In the genomic region with DNA sequence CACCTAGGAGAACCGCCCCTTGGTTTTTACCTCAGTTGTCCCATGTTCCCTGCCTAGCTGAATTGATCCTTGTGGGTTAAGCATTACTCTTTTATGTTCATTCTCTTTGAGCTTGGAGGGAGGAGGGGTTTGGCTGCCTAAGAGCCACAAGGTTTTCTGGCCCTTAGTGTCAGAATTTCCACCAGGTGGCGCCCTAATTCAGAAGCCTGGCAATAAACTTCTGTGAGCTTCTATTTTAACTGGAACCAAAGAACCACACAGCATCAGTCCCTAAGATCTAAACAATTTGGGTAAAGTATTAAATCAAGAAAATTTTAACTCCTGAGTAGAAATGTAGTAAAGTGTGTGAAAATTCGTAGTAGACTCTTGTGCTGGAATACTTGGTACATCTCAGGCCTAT, we compare ENCODE assay signal across 9 mouse cellular contexts.
DNase-seq lines count a peak whose midpoint lies in the region; TF ChIP-seq lines count a peak whose summit lies in the region.
"Had no signal": no experiment of that assay in that cellular context is flagged by ENCODE, and none has a peak within 500 bp of the region (broad histone marks: within the 10 kb centered on the region; RNA-seq: fewer than 3 reads in every experiment).

No protein-coding gene starts in this region.

- H3K9ac ChIP-seq in CH12.LX (ENCODE audit: insufficient read depth, low read depth), result no peak overlapping the region
- H3K9ac ChIP-seq: liver, embryonic 15.5 days had no signal

- in situ Hi-C loops in CH12.LX (cut with MboI; ENCODE audit: low pct_ligation_motif_present, low pct_unique_long_range_greater_than_20kb, low sequenced_read_pairs), result no loop called here

- dilution Hi-C loops in CH12.LX (cut with MboI; ENCODE audit: extremely low pct_ligation_motif_present, extremely low pct_unique_long_range_greater_than_20kb, low sequenced_read_pairs), result no loop called here

- intact Hi-C loops in gastrocnemius, postnatal 36 days (cut with DNase I), result loop anchor here (5.0 kb wide), 1 partner anchor 43 kb away; no protein-coding TSS in a partner anchor

- TF ChIP-seq RAD21 in CH12.LX (IDR thresholded peaks at IDR 0.05; ENCODE audit: low read depth, low read length), result peak; percentile 72

- peak; percentile 83 for DNase-seq in CH12.LX (ENCODE audit: extremely low read depth)
- peak; percentile 77 for DNase-seq in ZHBTc4 (ENCODE audit: low read depth, low spot score)
- DNase-seq in gastrocnemius, postnatal 36 days, result peak; percentile 51 to 80
- DNase-seq in kidney, postnatal 4 days, result peak; percentile 85 to 87
- peak; percentile 72 to 78 for DNase-seq in lung, adult 18-20 months
- peak; percentile 52 for DNase-seq in right cerebral cortex, adult 18-20 months
- peak; percentile 55 to 75 for DNase-seq in urinary bladder, postnatal 36 days (ENCODE audit: low spot score in 2 of 2)

- H3K27ac ChIP-seq in CH12.LX (ENCODE audit: insufficient read depth, low read depth), result no peak overlapping the region
- H3K27ac ChIP-seq in cortical plate, adult 2 months (ENCODE audit: insufficient read depth, low read length), result no peak overlapping the region

- no peaks in the 10 kb centered on the region; the same call in 1 of the 2 replicates for H3K79me2 ChIP-seq in CH12.LX (replicated peaks; ENCODE audit: control insufficient read depth, extremely low read depth, insufficient read depth, poor library complexity, severe bottlenecking)

- H3K4me3 ChIP-seq in CH12.LX (replicated peaks in 1 of 3; ENCODE audit: low read depth in 2 of 3, low read length in 2 of 3, poor library complexity in 1 of 3), result no peak overlapping the region
- H3K4me3 ChIP-seq in cortical plate, adult 2 months (ENCODE audit: insufficient read depth, low read length), result no peak overlapping the region
- H3K4me3 ChIP-seq: liver, embryonic 15.5 days had no signal

- peaks cover 1 to 43% of the 10 kb centered on the region in 2 experiments for H3K36me3 ChIP-seq in CH12.LX (replicated peaks in 1 of 2; ENCODE audit: control insufficient read depth in 1 of 2, insufficient read depth in 1 of 2, low read length in 1 of 2)

- peak; percentile 55 to 87 for TF ChIP-seq CTCF in CH12.LX (conservative IDR thresholded peaks at IDR 0.05 in 1 of 2, IDR thresholded peaks at IDR 0.05 in 1 of 2; ENCODE audit: low read depth in 2 of 2, low read length in 2 of 2)
- peak; percentile 51 for TF ChIP-seq CTCF in cortical plate, adult 2 months (IDR thresholded peaks at IDR 0.05; ENCODE audit: extremely low read depth, insufficient read depth, low read length)

- TF ChIP-seq EP300 in CH12.LX (IDR thresholded peaks at IDR 0.05; ENCODE audit: low read length), result no peak

- H3K9me3 ChIP-seq in CH12.LX (replicated peaks; ENCODE audit: low read length), result no peaks in the 10 kb centered on the region
- H3K9me3 ChIP-seq: liver, embryonic 15.5 days had no signal

- H3K27me3 ChIP-seq in CH12.LX (replicated peaks), result no peaks in the 10 kb centered on the region
- H3K27me3 ChIP-seq: liver, embryonic 15.5 days had no signal

- no peak overlapping the region for H3K4me2 ChIP-seq in CH12.LX (ENCODE audit: insufficient read depth, low read depth, poor library complexity, severe bottlenecking)
- H3K4me2 ChIP-seq: liver, embryonic 15.5 days had no signal

- TF ChIP-seq POLR2A in CH12.LX (IDR thresholded peaks at IDR 0.05; ENCODE audit: low read depth, low read length), result no peak
- TF ChIP-seq POLR2A in cortical plate, adult 2 months (IDR thresholded peaks at IDR 0.05; ENCODE audit: extremely low read depth, insufficient read depth, low read length), result no peak

- H3K4me1 ChIP-seq in CH12.LX (ENCODE audit: control insufficient read depth in 1 of 2, insufficient read depth in 2 of 2), result peaks cover 0 to 57% of the 10 kb centered on the region in 2 experiments; a peak in 2 of 4 replicates
- H3K4me1 ChIP-seq in cortical plate, adult 2 months (ENCODE audit: control insufficient read depth, insufficient read depth, low read length), result peaks cover 5% of the 10 kb centered on the region

TF ChIP-seq in CH12.LX, 34 proteins besides CTCF, POLR2A, EP300 and RAD21:
- TF ChIP-seq ZC3H11A (IDR thresholded peaks at IDR 0.05; ENCODE audit: low read depth, low read length), result peak; percentile 28; the same call in 1 of the 2 replicates
- peak; percentile 82 for TF ChIP-seq SMC3 (IDR thresholded peaks at IDR 0.05; ENCODE audit: low read depth, low read length)
- TF ChIP-seq ZMIZ1 (IDR thresholded peaks at IDR 0.05; ENCODE audit: low read depth, low read length), result no peak
TF ChIP-seq in CH12.LX: peak in this region for 2.
